Mouse (Mus musculus): ENCODE results near the gene Pkd1. TPM values are rescaled to one million over a fixed set of nuclear protein-coding genes. Genes with fewer than 3 reads are reported as not detected.

Pkd1 gene
- polyA plus RNA-seq (2017; shearing (Covaris generic)), result 10 to 100 TPM in 2 of 3 experiments, 1 to 10 TPM in 1; 9.9 to 32.6 (median 22.6) TPM

- ATAC-seq, result peak; percentile 85
Measured at GRCm38 (mm10) chr17:24549618-24550415, at the start of gene Pkd1. Pkd1 (plus strand) TSS chr17:24549834.

- no peak for ATAC-seq
Measured at GRCm38 (mm10) chr17:24502208-24502607, 47.4 kb upstream of the Pkd1 start.

- no peak for ATAC-seq
Measured at GRCm38 (mm10) chr17:24504085-24504484, 45.5 kb upstream of the Pkd1 start.

- no peak for ATAC-seq
Measured at GRCm38 (mm10) chr17:24505286-24505955, 44.2 kb upstream of the Pkd1 start.

GRCm38 (mm10) chr17:24506332-24507070, 43.1 kb upstream of the Pkd1 start:
- no peak for ATAC-seq

GRCm38 (mm10) chr17:24507129-24507664, 42.4 kb upstream of the Pkd1 start:
- ATAC-seq, result no peak

GRCm38 (mm10) chr17:24507806-24508460, 41.7 kb upstream of the Pkd1 start:
- no peak for ATAC-seq

- ATAC-seq, result no peak
Measured at GRCm38 (mm10) chr17:24513609-24514008, 36.0 kb upstream of the Pkd1 start.

GRCm38 (mm10) chr17:24514270-24515257, 35.1 kb upstream of the Pkd1 start:
- ATAC-seq, result no peak

- ATAC-seq, result no peak
Measured at GRCm38 (mm10) chr17:24520450-24520849, 29.2 kb upstream of the Pkd1 start.

GRCm38 (mm10) chr17:24524734-24525133, 24.9 kb upstream of the Pkd1 start:
- ATAC-seq, result no peak

GRCm38 (mm10) chr17:24527315-24527714, 22.3 kb upstream of the Pkd1 start:
- no peak for ATAC-seq

- peak; percentile 95 for ATAC-seq
Measured at GRCm38 (mm10) chr17:24527723-24528559, 21.7 kb upstream of the Pkd1 start, which contains the start of gene Traf7. Traf7 (minus strand) TSS chr17:24527938.

- ATAC-seq, result no peak
Measured at GRCm38 (mm10) chr17:24528560-24528918, 21.1 kb upstream of the Pkd1 start.

- no peak for ATAC-seq
Measured at GRCm38 (mm10) chr17:24529007-24529451, 20.6 kb upstream of the Pkd1 start.

- no peak for ATAC-seq
Measured at GRCm38 (mm10) chr17:24529883-24530282, 19.8 kb upstream of the Pkd1 start.

GRCm38 (mm10) chr17:24530361-24531050, 19.1 kb upstream of the Pkd1 start:
- no peak for ATAC-seq

- no peak for ATAC-seq
Measured at GRCm38 (mm10) chr17:24531064-24531463, 18.6 kb upstream of the Pkd1 start.

- no peak for ATAC-seq
Measured at GRCm38 (mm10) chr17:24532045-24532444, 17.6 kb upstream of the Pkd1 start.
